Mouse (Mus musculus) 3134 (cell line): ENCODE measurements around the gene Tpp1.

Experiments used
- DNase-seq: peaks from one replicate; pipeline ENCODE4 v3.0.0-alpha.2; 2011; ENCODE audit warnings: low spot score; ENCODE audit not compliant: insufficient read length; ENCODE audit errors: extremely low read depth

Tpp1 gene

GRCm38 (mm10) chr7:105751491-105752433 lies at the start of gene Tpp1:
Gene Tpp1, minus strand, starts transcription at chr7:105752235.
- peak; percentile 68 for DNase-seq

- no peak for DNase-seq
Measured at GRCm38 (mm10) chr7:105796972-105797371, 44.9 kb upstream of the Tpp1 start.

GRCm38 (mm10) chr7:105795759-105796366 lies 43.8 kb upstream of the Tpp1 start:
- no peak for DNase-seq

- DNase-seq = no peak
Measured at GRCm38 (mm10) chr7:105793701-105794100, 41.7 kb upstream of the Tpp1 start.

GRCm38 (mm10) chr7:105791147-105791546 lies 39.1 kb upstream of the Tpp1 start:
- DNase-seq = no peak

GRCm38 (mm10) chr7:105787285-105788140 lies 35.5 kb upstream of the Tpp1 start, which contains the start of gene Dchs1:
Gene Dchs1, minus strand, starts transcription at chr7:105787654.
- DNase-seq = no peak

- DNase-seq = no peak
Measured at GRCm38 (mm10) chr7:105786506-105787284, 34.7 kb upstream of the Tpp1 start.

GRCm38 (mm10) chr7:105784556-105784955 lies 32.5 kb upstream of the Tpp1 start:
- DNase-seq = no peak

- DNase-seq = no peak
Measured at GRCm38 (mm10) chr7:105783861-105784260, 31.8 kb upstream of the Tpp1 start.

GRCm38 (mm10) chr7:105778553-105779265 lies 26.7 kb upstream of the Tpp1 start:
- no peak for DNase-seq

- peak; percentile 89 for DNase-seq
Measured at GRCm38 (mm10) chr7:105777797-105778552, 25.9 kb upstream of the Tpp1 start.

GRCm38 (mm10) chr7:105777316-105777715 lies 25.3 kb upstream of the Tpp1 start:
- DNase-seq = no peak

GRCm38 (mm10) chr7:105776026-105776425 lies 24.0 kb upstream of the Tpp1 start:
- DNase-seq = no peak

GRCm38 (mm10) chr7:105774661-105775060 lies 22.6 kb upstream of the Tpp1 start:
- DNase-seq = no peak

GRCm38 (mm10) chr7:105773041-105773440 lies 21.0 kb upstream of the Tpp1 start:
- no peak for DNase-seq

GRCm38 (mm10) chr7:105772331-105772730 lies 20.3 kb upstream of the Tpp1 start:
- no peak for DNase-seq

- DNase-seq = no peak
Measured at GRCm38 (mm10) chr7:105769959-105770358, 17.9 kb upstream of the Tpp1 start.

- DNase-seq = no peak
Measured at GRCm38 (mm10) chr7:105767729-105768165, 15.7 kb upstream of the Tpp1 start.

GRCm38 (mm10) chr7:105764331-105764730 lies 12.3 kb upstream of the Tpp1 start:
- no peak for DNase-seq
